Mouse (Mus musculus) heart, postnatal 10 days (tissue): ENCODE results near the gene B3gat3. TPM values are rescaled to one million over a fixed set of nuclear protein-coding genes. Genes with fewer than 3 reads are reported as not detected.
A peak's percentile ranks its signal among the peaks of the same experiment; 100 is the strongest.

Experiments
- DNase-seq, 2 experiments: peaks; one replicate each; pipeline ENCODE4 v3.0.0; 2021
- intact Hi-C: fragments of 180-260 bp; cut with DNase I; formaldehyde crosslinking; loops from one replicate; pipeline ENCODE4 v1.15.1; 2025
- microRNA-seq, 2 experiments: library from miRNA; unstranded; fragments of <30 nt; microRNA quantifications; one replicate each; pipeline ENCODE4 v1.2.0; 2022
- total RNA-seq, 2 experiments: library from RNA; stranded (reverse); gene quantifications; 2 replicates each; pipeline ENCODE4 v1.2.3; 2021

The B3gat3 gene
- total RNA-seq, 2 experiments from 2014 or later, result 38.7 to 41.8 TPM

DNA sequence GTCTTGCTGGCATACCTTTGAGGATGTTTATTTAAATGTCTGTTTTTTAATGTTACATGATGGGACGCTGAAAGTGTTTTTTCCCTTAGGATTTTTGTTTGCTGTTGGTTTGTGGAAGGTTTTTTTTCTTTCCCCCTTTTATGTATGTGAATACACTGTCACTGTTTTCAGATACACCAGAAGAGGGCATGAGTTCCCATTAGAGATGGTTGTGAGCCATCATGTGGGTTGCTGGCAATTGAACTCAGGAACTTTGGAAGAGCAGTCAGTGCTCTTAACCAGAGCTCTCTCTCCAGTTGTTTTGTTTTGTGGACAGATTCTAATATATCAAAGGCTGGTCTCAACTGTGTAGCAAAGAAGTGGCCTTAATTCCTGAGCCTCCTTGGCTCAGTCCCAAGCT, 54.5 kb downstream of the B3gat3 start:
- intact Hi-C loops, result loop anchor here (2.0 to 5.0 kb wide), 2 partner anchors 132 to 136 kb away; no protein-coding TSS in a partner anchor
- no peak for DNase-seq

DNA sequence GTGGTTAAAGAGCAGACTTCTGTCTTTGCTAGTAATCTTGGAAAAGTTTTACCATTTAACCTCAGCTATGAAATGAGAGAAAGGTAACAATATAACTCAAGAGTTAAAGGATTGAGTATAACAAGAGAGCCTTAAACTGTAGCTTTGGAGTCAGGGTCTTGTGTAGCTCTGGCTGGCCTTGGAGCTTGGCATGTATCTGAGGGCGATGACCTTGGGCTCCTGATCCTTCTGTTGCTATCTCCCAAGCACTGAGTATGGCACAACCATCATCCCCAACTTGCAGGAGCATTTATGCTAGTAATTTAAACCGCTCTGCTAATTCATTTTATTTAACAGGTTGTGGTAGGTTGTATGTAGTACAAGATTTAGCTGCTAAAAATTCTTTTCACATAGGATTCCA, 55.3 kb downstream of the B3gat3 start:
- no peak for DNase-seq
- intact Hi-C loops, result loop anchor here (2.0 to 5.0 kb wide), 2 partner anchors 133 to 135 kb away; no protein-coding TSS in a partner anchor

DNA sequence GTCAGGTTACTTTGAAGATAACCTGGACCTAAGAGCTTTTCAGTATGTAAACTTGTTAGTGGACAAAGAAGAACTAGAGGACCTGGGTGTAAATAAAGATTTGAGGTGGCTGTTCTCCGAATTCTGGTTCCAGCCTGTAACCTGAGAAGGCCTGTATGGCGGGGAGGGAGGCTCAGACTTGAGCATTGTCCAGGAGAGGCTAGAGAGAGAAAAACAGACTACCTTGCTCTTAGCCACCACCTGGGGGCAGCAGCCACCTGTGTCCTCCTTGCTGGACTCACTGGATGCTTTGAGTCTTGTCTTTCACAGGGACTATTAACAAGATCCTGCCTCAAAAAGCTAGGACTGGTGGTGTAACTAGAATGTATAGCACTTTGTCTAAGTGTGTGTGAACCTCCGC, 56.4 kb downstream of the B3gat3 start:
- DNase-seq, result peak; percentile 73 to 76

More for the DNA sequence above, 56.4 kb downstream of the B3gat3 start:
- intact Hi-C loops, result loop anchor here (1.0 to 5.0 kb wide), 3 partner anchors 16 to 134 kb away; no protein-coding TSS in a partner anchor

Small RNAs within 50 kb of the gene (microRNA-seq; reads per million reads assigned to microRNA genes)
- 0 to 0.70 reads per million in 2 experiments for gene Mir5136

Other genes with a start within 250 kb of the B3gat3 start
- 10 to 100 TPM; 36.6 to 56.3 TPM for gene Slc3a2, start 197.0 kb upstream of the B3gat3 start, total RNA-seq
- gene Wdr74, start 184.5 kb upstream of the B3gat3 start, total RNA-seq, result 10 to 100 TPM; 24.9 to 27.2 TPM
- not detected for gene 1700092M07Rik, start 179.7 kb upstream of the B3gat3 start, total RNA-seq
- gene Stx5a, start 179.0 kb upstream of the B3gat3 start, total RNA-seq, result 10 to 100 TPM; 43.6 to 44.4 TPM
- gene Nxf1, start 163.3 kb upstream of the B3gat3 start, total RNA-seq, result 10 to 100 TPM; 61.7 to 67.6 TPM
- 100 to 1,000 TPM; 115 to 133 TPM for gene Tmem223, start 149.4 kb upstream of the B3gat3 start, total RNA-seq
- 10 to 100 TPM; 13.9 to 22.5 TPM for gene Tmem179b, start 145.9 kb upstream of the B3gat3 start, total RNA-seq
- 10 to 100 TPM in 1 of 2 experiments, 1 to 10 TPM in 1; 9.5 to 10.2 TPM for gene Taf6l, start 134.0 kb upstream of the B3gat3 start, total RNA-seq
- gene Polr2g, start 121.8 kb upstream of the B3gat3 start, total RNA-seq, result 10 to 100 TPM; 72.7 to 76.0 TPM
- gene Zbtb3, start 117.8 kb upstream of the B3gat3 start, total RNA-seq, result 1 to 10 TPM; 2.2 to 3.0 TPM
- 10 to 100 TPM; 14.2 to 17.6 TPM for gene Ttc9c, start 101.0 kb upstream of the B3gat3 start, total RNA-seq
- gene Hnrnpul2, start 100.4 kb upstream of the B3gat3 start, total RNA-seq, result 10 to 100 TPM; 51.0 to 56.3 TPM
- gene AC129217.1, start 90.6 kb upstream of the B3gat3 start, total RNA-seq, result not detected
- gene Bscl2, start 82.9 kb upstream of the B3gat3 start, total RNA-seq, result 10 to 100 TPM; 25.8 to 34.7 TPM
- gene Gng3, start 81.2 kb upstream of the B3gat3 start, total RNA-seq, result not detected
- 1 to 10 TPM; 4.2 to 5.1 TPM for gene Lrrn4cl, start 69.6 kb upstream of the B3gat3 start, total RNA-seq
- gene Ubxn1, start 48.9 kb upstream of the B3gat3 start, total RNA-seq, result 100 to 1,000 TPM; 123 to 126 TPM
- gene Uqcc3, start 39.5 kb upstream of the B3gat3 start, total RNA-seq, result 10 to 100 TPM; 50.4 to 58.1 TPM
- 1 to 10 TPM; 2.0 to 9.8 TPM for gene Lbhd1, start 36.6 kb upstream of the B3gat3 start, total RNA-seq
- gene Gm49403, start 36.4 kb upstream of the B3gat3 start, total RNA-seq, result not detected
- gene 1810009A15Rik, start 31.5 kb upstream of the B3gat3 start, total RNA-seq, result 10 to 100 TPM; 16.6 to 23.0 TPM
- gene Gm49416, start 31.4 kb upstream of the B3gat3 start, total RNA-seq, result 1 to 10 TPM in 1 of 2 experiments, not detected in 1; 6.4 TPM
- gene Ints5, start 27.4 kb upstream of the B3gat3 start, total RNA-seq, result 10 to 100 TPM; 14.5 to 17.1 TPM
- 10 to 100 TPM; 69.3 to 74.5 TPM for gene Ganab, start 22.3 kb upstream of the B3gat3 start, total RNA-seq
- 1 to 10 TPM; 6.5 to 7.1 TPM for gene Rom1, start 9.0 kb downstream of the B3gat3 start, total RNA-seq
- 10 to 100 TPM; 16.7 to 18.7 TPM for gene Eml3, start 9.2 kb downstream of the B3gat3 start, total RNA-seq
- 10 to 100 TPM; 54.4 to 59.5 TPM for gene Mta2, start 21.5 kb downstream of the B3gat3 start, total RNA-seq
- 10 to 100 TPM in 1 of 2 experiments, 1 to 10 TPM in 1; 8.5 to 10.4 TPM for gene Tut1, start 33.5 kb downstream of the B3gat3 start, total RNA-seq
- gene Eef1g, start 46.7 kb downstream of the B3gat3 start, total RNA-seq, result 100 to 1,000 TPM; 283 to 289 TPM
- 100 to 1,000 TPM; 348 to 380 TPM for gene Ahnak, start 68.9 kb downstream of the B3gat3 start, total RNA-seq
- gene Scgb1a1, start 167.6 kb downstream of the B3gat3 start, total RNA-seq, result 1 to 10 TPM in 1 of 2 experiments, not detected in 1; 4.2 TPM
- 10 to 100 TPM; 18.5 to 18.6 TPM for gene Asrgl1, start 215.3 kb downstream of the B3gat3 start, total RNA-seq